Mouse (Mus musculus) myocyte (in vitro differentiated cells): ENCODE data around the gene Suz12. TPM values are rescaled to one million over a fixed set of nuclear protein-coding genes. Genes with fewer than 3 reads are reported as not detected.

ENCODE experiments used
- H3K27me3 ChIP-seq: one replicate; pipeline ENCODE4 v1.6.1; 2011; ENCODE audit not compliant: control insufficient read depth, insufficient read depth, insufficient read length
- H3K36me3 ChIP-seq: one replicate; pipeline ENCODE4 v1.6.1; 2011; ENCODE audit not compliant: control insufficient read depth, insufficient read depth
- H3K4me2 ChIP-seq: one replicate; pipeline ENCODE4 v1.6.1; 2011; ENCODE audit warnings: low read depth, control low read depth
- H3K4me3 ChIP-seq: one replicate; pipeline ENCODE4 v1.5.1; 2011; ENCODE audit warnings: mild to moderate bottlenecking, control low read depth, moderate library complexity
- H3K79me2 ChIP-seq: one replicate; pipeline ENCODE4 v1.6.1; 2011; ENCODE audit not compliant: control insufficient read depth, insufficient read depth
- H3ac ChIP-seq: one replicate; pipeline ENCODE4 v1.6.1; 2011; ENCODE audit not compliant: control insufficient read depth, insufficient read length
- CEBPB ChIP-seq: IDR thresholded peaks from 2 replicates; pipeline ENCODE4 v1.6.1; 2011; ENCODE audit warnings: mild to moderate bottlenecking, moderate library complexity; ENCODE audit not compliant: poor library complexity, insufficient read depth, severe bottlenecking
- E2F4 ChIP-seq: IDR thresholded peaks from one replicate; pipeline ENCODE4 v1.6.1; 2011; ENCODE audit warnings: mild to moderate bottlenecking, control low read depth, moderate library complexity; ENCODE audit not compliant: insufficient read depth
- MAX ChIP-seq: IDR thresholded peaks from one replicate; pipeline ENCODE4 v1.6.1; 2011; ENCODE audit warnings: low read depth, mild to moderate bottlenecking, control low read depth
- MYOD1 ChIP-seq, 3 experiments: IDR thresholded peaks; one replicate each; pipeline ENCODE4 v1.6.1; 2011; ENCODE audit warnings: control low read depth in 2 of 3, low read depth in 2 of 3, mild to moderate bottlenecking in 2 of 3, moderate library complexity in 1 of 3; ENCODE audit not compliant: insufficient read length in 2 of 3, control insufficient read depth in 1 of 3
- MYOG ChIP-seq, 3 experiments: IDR thresholded peaks; one replicate each; pipeline ENCODE4 v1.6.1; 2011; ENCODE audit warnings: control low read depth in 2 of 3, low read depth in 2 of 3, mild to moderate bottlenecking in 2 of 3; ENCODE audit not compliant: insufficient read length in 2 of 3, control insufficient read depth in 1 of 3, insufficient read depth in 1 of 3
- POLR2A ChIP-seq: IDR thresholded peaks from one replicate; pipeline ENCODE4 v1.6.1; 2011; ENCODE audit warnings: low read depth, mild to moderate bottlenecking, control low read depth, moderate library complexity; ENCODE audit not compliant: insufficient read length
- POLR2AphosphoS2 ChIP-seq: IDR thresholded peaks from one replicate; pipeline ENCODE4 v1.6.1; 2011; ENCODE audit warnings: low read depth, control low read depth; ENCODE audit not compliant: insufficient read length
- REST ChIP-seq: IDR thresholded peaks from one replicate; pipeline ENCODE4 v1.6.1; 2011; ENCODE audit warnings: mild to moderate bottlenecking, control low read depth, moderate library complexity; ENCODE audit not compliant: insufficient read depth, insufficient read length
- SRF ChIP-seq: IDR thresholded peaks from one replicate; pipeline ENCODE4 v1.6.1; 2011; ENCODE audit warnings: low read depth; ENCODE audit not compliant: control insufficient read depth, insufficient read length
- TCF12 ChIP-seq: IDR thresholded peaks from one replicate; pipeline ENCODE4 v1.6.1; 2011; ENCODE audit warnings: mild to moderate bottlenecking, control low read depth; ENCODE audit not compliant: poor library complexity, insufficient read depth, severe bottlenecking
- TCF3 ChIP-seq: IDR thresholded peaks from one replicate; pipeline ENCODE4 v1.6.1; 2011; ENCODE audit warnings: low read depth, control low read depth; ENCODE audit not compliant: insufficient read length
- USF1 ChIP-seq: IDR thresholded peaks from one replicate; pipeline ENCODE4 v1.6.1; 2011; ENCODE audit warnings: low read depth, mild to moderate bottlenecking, control low read depth, moderate library complexity
- polyA plus RNA-seq: library from polyadenylated mRNA; unstranded; fragments of >200 nt; fragmentation: generic; extraction: Trizol; gene quantifications from one replicate; pipeline ENCODE4 v1.2.1, GENCODE M21; 2012; ENCODE audit warnings: missing spikeins

Gene Suz12
- 8.3 TPM for polyA plus RNA-seq

- H3ac ChIP-seq, result peak within 1 kb of the TSS; percentile 12
- H3K79me2 ChIP-seq, result peaks cover 31% of the 10 kb centered on the region
- H3K4me3 ChIP-seq, result peak within 1 kb of the TSS; percentile 80
- no peaks in the 10 kb centered on the region for H3K27me3 ChIP-seq
- TF ChIP-seq POLR2A (peak; percentile 50), TCF3 (no peak), SRF (no peak), MYOD1 (IDR thresholded peaks at IDR 0.05; ENCODE audit: control insufficient read depth in 1 of 3, insufficient read length in 2 of 3, low read depth in 2 of 3) (no peak), CEBPB (no peak), POLR2AphosphoS2 (peak; percentile 24), MYOG (IDR thresholded peaks at IDR 0.05; ENCODE audit: control insufficient read depth in 1 of 3, insufficient read depth in 1 of 3, insufficient read length in 2 of 3, low read depth in 2 of 3) (no peak), REST (no peak), USF1 (peak; percentile 41), E2F4 (peak; percentile 65)
- H3K4me2 ChIP-seq, result peak within 1 kb of the TSS; percentile 81
- peaks cover 10% of the 10 kb centered on the region for H3K36me3 ChIP-seq
Measured at GRCm38 (mm10) chr11:79992592-79993355, at the start of gene Suz12. Suz12 (plus strand) TSS chr11:79993106.

- H3K27me3 ChIP-seq, result no peaks in the 10 kb centered on the region
- H3K79me2 ChIP-seq, result no peaks in the 10 kb centered on the region
- TF ChIP-seq MYOG (IDR thresholded peaks at IDR 0.05; ENCODE audit: control insufficient read depth in 1 of 3, insufficient read depth in 1 of 3, insufficient read length in 2 of 3, low read depth in 2 of 3) (no peak), SRF (no peak), REST (no peak)
- peaks cover 58% of the 10 kb centered on the region for H3K36me3 ChIP-seq
- H3K4me3 ChIP-seq, result no peak overlapping the region
- H3ac ChIP-seq, result no peak overlapping the region
- no peak overlapping the region for H3K4me2 ChIP-seq
Measured at GRCm38 (mm10) chr11:79943136-79943535, 49.8 kb upstream of the Suz12 start.

- H3K27me3 ChIP-seq, result no peaks in the 10 kb centered on the region
- TF ChIP-seq TCF3, result no peak
- TF ChIP-seq POLR2AphosphoS2, result no peak
- TF ChIP-seq REST, result no peak
- no peak for TF ChIP-seq POLR2A
- TF ChIP-seq CEBPB, result no peak
- TF ChIP-seq MYOG (IDR thresholded peaks at IDR 0.05; ENCODE audit: control insufficient read depth in 1 of 3, insufficient read depth in 1 of 3, insufficient read length in 2 of 3, low read depth in 2 of 3), result no peak
- no peak for TF ChIP-seq TCF12
- TF ChIP-seq MYOD1 (IDR thresholded peaks at IDR 0.05; ENCODE audit: control insufficient read depth in 1 of 3, insufficient read length in 2 of 3, low read depth in 2 of 3), result no peak
- TF ChIP-seq SRF, result no peak
- TF ChIP-seq MAX, result no peak
- TF ChIP-seq USF1, result no peak
- TF ChIP-seq E2F4, result no peak
- H3ac ChIP-seq, result no peak overlapping the region
- no peaks in the 10 kb centered on the region for H3K79me2 ChIP-seq
- no peak overlapping the region for H3K4me2 ChIP-seq
- H3K4me3 ChIP-seq, result no peak overlapping the region
- H3K36me3 ChIP-seq, result peaks cover 59% of the 10 kb centered on the region
Measured at GRCm38 (mm10) chr11:79943601-79944000, 49.3 kb upstream of the Suz12 start.

GRCm38 (mm10) chr11:79947265-79947664 is 45.6 kb upstream of the Suz12 start:
- no peak overlapping the region for H3K4me3 ChIP-seq
- TF ChIP-seq TCF12 (no peak), POLR2AphosphoS2 (no peak), POLR2A (no peak), MYOG (IDR thresholded peaks at IDR 0.05; ENCODE audit: control insufficient read depth in 1 of 3, insufficient read depth in 1 of 3, insufficient read length in 2 of 3, low read depth in 2 of 3) (no peak), USF1 (no peak), TCF3 (no peak), CEBPB (no peak), E2F4 (no peak), REST (no peak), SRF (no peak)
- H3K4me2 ChIP-seq, result no peak overlapping the region
- peaks cover 53% of the 10 kb centered on the region for H3K36me3 ChIP-seq
- H3K79me2 ChIP-seq, result no peaks in the 10 kb centered on the region
- no peaks in the 10 kb centered on the region for H3K27me3 ChIP-seq
- no peak overlapping the region for H3ac ChIP-seq
